Mouse (Mus musculus): ENCODE results near the gene Gstt4.
"Not testable (repeated sequence)": the region's sequence is repeated elsewhere in the genome, so short reads cannot be mapped to it uniquely, and the experiment has no call there.

Gstt4 gene

DNA sequence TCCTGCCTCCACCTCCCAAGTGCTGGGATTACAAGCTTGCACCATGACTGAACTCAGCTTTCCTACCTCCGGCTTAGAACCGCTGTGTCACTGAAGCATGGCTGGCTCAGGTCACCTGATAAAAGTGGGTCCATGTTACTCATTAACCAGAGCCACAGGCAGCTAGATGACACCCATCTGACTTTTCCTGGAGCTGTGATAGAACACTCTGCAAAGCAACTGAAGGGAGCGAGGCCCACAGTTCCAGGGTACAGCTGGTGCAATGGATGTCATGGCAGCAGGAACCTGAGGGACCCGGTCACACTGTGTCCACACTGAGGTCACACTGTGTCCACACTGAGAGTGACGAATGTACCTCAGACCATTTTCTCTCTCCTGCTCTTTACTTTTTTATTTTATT is 32.5 kb downstream of the Gstt4 start:
- no peak for DNase-seq (ENCODE audit: low spot score in 2 of 2)

DNA sequence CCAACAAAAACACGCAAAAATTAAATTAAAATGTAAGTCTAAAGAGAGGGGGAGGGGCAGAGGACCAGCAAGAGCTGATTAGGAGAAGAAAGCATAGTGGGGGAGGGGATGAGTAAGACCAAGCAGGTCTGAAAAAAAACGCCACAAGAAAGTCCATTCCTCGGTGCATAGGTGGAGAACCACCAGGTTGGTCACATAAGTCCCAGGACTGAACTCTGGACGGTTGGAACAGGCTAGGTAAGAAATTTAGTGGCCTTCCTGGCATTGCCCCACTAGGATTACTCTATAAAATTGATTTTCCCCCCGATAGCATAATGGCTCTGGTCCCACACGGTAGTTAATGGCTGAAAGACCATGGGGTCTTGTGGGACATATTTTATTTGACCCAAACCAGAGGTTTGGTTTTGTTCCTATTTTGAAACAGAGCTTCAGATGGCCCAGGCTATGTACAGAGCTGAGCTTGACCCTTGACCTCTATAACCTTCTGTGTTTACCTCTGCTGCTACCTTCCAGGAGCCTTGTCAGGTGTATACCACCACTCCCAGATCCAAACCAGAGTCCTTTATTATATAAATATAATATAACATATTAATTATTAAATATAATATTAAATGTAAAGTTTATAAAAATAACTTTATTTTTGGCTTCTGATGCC is 33.1 kb downstream of the Gstt4 start:
- DNase-seq (ENCODE audit: low spot score in 2 of 2) = no peak

DNA sequence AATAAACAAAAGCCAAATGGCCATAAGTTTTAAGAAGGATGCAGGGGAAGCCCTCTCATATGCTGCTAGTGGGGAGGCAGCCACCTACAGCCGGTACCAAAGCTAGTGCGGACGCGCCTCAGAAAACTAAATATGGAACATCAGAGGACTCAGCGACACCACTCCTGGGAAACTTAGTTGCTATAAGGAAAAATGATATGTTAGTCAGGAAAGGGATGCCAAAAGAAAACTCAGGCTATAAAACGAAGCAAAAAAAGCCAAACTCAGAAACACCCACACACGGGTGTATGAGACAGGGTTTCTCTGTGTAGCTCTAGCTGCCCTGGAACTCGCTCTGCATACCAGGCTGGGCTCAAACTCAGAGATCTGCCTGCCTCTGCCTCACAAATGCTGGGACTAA is 34.1 kb downstream of the Gstt4 start:
- DNase-seq (ENCODE audit: low spot score in 2 of 2) = no peak

DNA sequence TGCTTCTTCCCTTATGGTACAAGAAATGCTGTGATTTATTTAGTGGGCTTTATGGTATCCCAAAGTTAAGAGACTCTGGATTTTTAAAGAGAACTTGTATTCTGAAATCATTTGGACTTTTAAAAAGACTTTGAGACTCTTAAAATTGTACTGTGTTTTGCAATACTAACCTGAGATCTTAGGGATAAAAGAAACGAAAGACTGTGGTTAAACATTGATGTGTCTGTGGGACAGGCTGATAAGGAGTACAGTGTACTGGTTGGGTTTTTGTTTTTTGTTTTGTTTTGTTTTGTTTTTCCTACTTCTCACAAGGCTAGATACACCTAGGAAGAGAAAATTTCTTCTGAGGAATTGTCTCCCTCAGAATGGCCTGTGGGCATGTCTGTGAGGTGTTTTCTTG is 36.9 kb downstream of the Gstt4 start:
- no peak for DNase-seq (ENCODE audit: low spot score in 2 of 2)

DNA sequence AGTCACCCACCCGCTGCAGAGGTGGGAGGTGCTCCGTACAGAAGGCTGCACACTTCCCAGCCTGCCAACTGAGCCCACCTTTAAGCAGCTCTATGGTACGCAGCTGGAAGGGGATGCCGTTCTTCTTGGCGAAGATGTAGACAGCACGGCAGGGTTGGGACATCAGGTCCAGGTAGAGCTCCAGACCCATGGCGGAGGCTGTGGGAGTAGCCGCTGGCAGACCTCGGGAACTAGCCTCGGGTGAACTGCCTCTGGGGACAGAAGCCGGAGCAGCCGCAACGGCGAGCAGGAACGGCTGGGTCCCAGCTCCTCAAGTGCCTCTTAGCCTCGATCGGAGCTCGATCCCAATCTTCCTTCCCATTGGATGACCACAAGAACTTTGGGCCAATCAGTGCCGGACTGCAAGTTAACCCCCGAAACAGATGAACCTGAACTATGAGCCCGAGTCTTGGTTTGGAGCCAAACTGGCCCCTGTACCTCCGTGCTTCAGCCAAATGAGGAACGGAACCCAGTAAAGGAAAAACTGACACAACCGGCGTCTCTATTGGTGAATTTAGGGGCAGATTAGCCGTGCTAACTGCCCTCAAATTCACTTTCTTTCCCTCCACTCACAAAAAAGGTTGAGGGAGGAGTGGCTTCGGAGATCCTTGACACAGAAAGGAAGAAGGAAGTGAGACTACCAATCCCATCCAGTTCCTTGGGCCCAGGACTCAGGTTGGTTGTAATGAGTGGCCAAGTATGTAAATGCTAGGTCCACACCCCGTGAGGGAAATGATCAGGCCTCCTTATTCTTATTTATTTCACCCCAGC is 41.4 kb downstream of the Gstt4 start, which contains the start of the genes Gm20441 and Gstt3:
TSS of gene Gm20441 (minus strand) at position 186 of the 810 bp plus-strand sequence.
TSS of gene Gstt3 (minus strand) at position 646 of the 810 bp plus-strand sequence.
- DNase-seq (ENCODE audit: low spot score in 2 of 2) = peak; percentile 9 to 21

DNA sequence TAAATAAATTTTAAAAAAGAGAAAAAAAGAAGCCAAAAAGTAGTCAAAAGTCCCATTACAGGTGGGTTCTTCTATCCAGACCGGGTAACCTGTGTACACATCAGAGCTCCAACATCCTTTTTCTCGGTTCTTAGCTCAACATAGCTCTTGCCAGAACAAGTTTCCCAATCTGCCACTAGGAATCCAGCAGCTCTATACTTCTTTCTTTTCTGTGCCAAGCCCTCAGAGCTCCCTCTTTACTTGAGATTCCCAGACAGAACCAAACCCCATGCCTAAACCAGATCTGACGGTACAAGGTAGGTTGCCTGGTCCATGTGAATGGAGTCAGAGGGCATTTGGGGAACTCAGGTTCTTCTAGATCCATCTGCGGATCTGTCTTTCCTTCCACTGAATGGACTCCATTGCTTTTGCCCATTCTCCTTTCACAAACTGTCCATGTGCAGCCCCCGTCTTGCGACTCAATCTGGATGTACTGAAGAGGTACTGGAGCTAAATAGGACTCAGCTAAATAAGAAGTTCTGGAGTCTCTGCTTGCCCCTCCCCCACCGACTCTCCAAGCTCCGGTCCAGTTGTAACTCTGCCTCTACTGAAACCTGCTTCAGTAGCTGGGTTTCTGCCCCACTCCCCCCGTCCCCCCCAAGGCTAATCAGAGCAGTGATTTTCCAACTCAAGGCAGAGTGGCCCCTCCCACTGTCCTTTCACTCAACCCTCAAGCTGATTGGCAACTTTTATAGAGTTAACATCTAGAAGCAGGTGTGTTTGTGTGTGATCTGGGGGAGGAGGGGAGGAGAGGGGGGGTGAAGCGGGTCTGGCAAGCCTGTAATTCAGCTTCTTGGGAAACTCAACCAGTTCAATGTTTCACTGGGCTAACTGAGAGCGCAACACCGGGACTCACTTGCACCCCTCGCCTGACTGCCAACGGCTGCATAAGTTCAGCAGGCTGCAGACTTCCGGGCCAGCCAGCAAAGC is 42.9 kb downstream of the Gstt4 start:
- no peak for DNase-seq (ENCODE audit: low spot score in 2 of 2)

DNA sequence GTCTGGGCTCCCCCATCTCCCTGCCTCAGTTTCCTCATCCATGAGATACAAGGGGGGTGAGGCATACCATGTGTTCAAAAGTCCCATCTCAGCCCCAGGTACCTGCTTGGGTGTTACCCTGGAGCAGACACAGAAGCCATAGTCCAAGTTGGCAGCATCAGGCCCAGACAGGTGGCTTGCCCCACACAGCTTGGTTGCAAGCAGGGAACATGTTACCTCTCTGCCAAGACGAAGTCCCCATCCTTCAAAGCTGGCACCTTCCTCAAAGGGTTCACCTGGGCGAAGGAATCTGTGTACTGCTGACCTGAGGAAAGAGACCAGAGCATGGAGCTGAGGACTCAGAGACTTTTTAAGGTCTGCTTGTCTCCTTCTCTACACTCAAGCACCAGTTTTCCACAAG is 44.5 kb downstream of the Gstt4 start:
- no peak for DNase-seq (ENCODE audit: low spot score in 2 of 2)

DNA sequence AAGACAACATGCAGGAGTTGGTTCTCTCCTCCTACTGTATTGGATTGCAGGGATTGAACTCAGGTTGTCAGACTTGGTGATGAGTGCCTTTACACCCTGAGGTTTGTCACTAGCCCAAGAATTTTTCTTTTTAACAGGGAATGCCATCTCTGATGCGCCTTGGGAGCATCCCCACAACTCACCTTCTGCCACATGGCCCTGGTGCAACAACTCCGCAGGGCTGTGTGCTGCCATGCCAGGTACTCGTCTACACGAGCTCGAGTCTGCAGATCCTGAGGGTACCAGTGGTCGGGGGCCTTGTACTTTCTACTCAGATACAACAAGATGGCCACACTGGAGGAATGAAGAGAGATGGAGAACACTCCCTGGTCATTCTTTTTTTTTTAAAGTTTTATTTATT is 45.8 kb downstream of the Gstt4 start:
- no peak for DNase-seq (ENCODE audit: low spot score in 2 of 2)

DNA sequence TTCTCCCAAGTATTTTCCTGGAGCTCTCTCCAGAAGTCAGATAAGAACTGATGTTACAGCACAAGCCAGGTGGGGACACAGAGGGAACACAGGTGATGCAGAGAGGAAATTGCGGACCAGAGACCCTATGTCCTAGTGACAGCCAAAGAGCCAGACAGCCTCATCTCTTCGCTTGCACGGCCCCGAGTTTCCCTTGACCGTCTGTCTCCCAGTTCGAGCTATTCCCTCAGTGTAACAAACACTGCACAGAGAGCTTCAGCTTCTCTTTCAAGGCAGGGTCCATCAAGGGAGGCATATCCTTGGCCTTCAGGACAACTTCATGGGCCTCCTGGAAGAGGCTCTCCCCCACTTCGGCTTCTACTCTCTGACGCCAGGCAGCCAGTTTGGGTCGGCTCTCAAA is 47.8 kb downstream of the Gstt4 start:
- DNase-seq (ENCODE audit: low spot score in 2 of 2) = no peak

DNA sequence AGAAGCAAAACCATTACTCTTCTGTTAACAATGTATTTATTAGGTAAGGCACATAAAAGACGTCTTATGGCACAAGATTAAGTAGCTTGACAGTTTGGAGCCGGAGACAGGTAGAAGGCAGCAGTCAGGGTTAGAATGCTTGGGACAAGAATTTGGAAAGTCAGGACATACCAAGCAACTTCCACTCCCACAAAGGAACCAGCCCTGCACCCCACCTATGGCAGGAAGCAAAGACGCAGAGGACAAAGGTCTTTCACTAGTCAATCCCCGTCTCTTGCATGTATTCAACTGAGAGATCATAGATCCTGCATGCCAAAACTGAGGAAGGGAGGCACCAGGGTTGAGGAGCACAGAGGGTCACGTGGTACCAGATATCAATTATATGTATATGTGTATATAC is 48.2 kb downstream of the Gstt4 start:
- no peak for DNase-seq (ENCODE audit: low spot score in 2 of 2)

DNA sequence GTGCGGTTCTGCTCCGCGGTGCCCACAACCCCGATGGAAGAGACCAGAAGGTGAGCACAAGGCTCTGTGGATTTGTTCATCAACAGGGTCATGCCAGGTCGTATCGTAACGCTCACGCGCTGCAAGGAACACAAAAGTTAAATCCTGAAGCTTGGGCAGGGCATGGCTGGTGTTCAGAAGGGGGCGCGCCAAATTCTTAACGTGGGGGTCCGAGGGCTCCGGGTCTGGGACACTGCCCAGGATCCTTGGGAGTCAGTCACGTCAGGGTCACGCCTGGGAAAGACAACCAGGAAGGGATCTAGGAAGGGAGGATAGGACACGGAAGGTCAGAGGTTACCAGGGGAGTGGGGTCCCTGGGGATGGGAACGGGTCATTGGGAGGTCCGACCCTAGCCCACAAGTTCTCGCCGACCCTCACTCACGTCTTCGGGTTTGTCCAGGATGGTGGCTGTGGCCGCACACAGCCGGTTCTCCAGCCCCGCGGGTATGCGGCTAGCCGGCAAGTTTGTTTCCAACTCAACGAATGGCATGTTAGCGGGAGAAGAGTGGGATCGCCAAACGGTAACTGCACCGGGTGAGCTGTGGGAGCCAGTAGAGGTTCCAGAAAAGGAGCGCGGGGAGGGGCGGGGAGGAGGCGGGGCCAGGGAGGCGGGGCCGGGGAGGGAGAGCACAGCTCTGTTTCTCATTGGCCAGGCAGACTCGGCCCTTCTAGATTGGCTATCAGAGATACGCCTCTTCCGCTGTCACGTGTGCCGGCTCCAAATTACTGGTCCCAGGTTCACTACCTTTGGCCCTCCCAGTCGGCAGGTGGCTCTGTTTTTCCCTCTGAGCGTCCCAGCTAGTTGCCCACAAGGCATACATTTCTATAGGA is 49.3 kb downstream of the Gstt4 start, which contains the start of gene Ddt:
TSS of gene Ddt (minus strand) at position 620 of the 870 bp plus-strand sequence.
- DNase-seq (ENCODE audit: low spot score in 2 of 2) = peak; percentile 66 to 83

DNA sequence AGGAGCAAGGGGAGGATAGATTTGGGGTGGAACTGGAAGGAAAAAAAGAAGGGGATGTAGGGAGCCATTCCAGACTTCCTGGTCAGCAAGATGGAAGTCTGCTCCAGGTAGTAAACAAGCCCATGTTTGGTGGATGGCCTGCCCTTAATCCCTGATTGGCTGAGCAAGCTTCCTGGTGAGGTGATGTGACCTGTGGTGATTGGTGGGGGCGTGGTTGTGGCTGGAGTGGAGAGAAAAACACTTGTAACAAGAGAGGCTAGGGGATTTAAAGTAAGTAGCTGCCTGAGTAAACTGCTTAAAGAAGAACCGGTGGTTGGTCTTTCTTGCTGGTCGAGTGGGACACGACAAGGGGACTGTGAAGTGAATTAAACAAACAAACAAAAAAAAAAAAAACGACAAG is 54.6 kb downstream of the Gstt4 start:
- DNase-seq (ENCODE audit: low spot score in 2 of 2) = not testable (repeated sequence)

DNA sequence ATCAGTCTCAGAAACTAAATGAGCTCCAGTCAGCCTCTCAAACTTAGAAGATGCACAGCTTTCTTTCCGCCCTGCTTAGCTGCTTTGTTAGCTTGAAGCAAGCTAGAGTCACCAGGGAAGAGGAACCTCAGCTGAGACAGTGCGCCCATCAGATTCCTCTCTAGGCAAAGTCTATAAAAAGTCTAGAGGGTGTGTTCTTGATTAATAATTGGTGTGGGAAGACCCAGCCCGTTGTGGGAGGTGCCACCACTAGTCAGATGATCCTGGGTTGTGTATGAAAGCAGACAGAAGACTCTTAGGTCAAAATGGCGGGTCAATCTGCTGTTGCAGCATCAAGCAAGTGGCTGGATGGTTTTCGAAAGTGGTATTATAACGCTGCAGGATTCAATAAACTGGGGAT is 55.5 kb downstream of the Gstt4 start:
- DNase-seq (ENCODE audit: low spot score in 2 of 2) = no peak

Data from natural killer cell, adult 2 months (primary cell).